Mouse (Mus musculus) right cerebral cortex, postnatal 25 days (tissue): ENCODE results near the gene Gm17662.

Experiments
- DNase-seq: peaks from one replicate; pipeline ENCODE4 v3.0.0; 2022

The Gm17662 gene

GRCm38 (mm10) chr4:104857029-104857428 lies at the start of gene Gm17662:
TSS of gene Gm17662 (plus strand) at chr4:104857329.
- DNase-seq: no peak

GRCm38 (mm10) chr4:104810710-104811286 lies 46.3 kb upstream of the Gm17662 start:
- DNase-seq: no peak

DNA sequence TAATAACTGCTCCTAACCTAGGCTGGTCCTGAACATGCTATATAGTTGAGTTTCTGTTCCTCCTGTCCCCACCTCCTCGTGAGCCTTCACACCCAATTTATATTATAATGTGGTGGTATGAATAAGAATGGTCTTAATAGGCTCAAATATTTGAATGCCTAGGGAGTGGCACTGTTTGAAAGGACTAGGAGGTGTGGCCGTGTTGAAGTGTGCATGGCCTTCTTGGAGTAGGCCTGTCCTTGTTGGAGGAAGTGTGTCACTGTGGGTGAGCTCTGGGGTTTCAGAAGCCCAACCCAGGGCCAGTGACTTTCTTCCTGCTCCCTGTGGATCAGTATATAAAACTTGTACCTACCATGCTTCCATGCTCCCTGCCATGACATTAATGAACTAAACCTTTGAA lies 43.5 kb upstream of the Gm17662 start:
- no peak for DNase-seq

GRCm38 (mm10) chr4:104816519-104817232 lies 40.5 kb upstream of the Gm17662 start:
- DNase-seq: no peak

DNA sequence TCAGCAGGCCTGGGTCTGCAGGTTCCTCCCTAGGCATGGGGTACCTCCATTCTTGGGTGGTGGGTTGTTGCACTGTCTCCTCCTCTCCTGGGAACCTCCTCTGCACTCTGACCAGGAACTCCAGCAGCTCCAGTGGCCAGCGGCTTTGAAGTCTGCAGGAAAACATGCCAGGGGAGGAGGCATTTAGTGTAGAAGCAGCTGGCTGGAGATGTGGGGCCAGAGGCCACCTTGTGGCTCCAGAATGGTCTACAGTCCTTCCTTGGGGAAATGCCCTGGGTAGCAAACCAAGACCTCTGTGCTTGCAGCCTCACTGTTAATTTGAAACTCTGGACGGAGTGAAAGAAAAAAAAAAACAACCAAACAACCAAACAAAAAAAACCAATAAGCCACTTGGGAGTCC lies 39.6 kb upstream of the Gm17662 start:
- no peak for DNase-seq

- DNase-seq: no peak
Observed at GRCm38 (mm10) chr4:104818986-104819385, 38.1 kb upstream of the Gm17662 start.

- no peak for DNase-seq
Observed at GRCm38 (mm10) chr4:104819891-104820290, 37.2 kb upstream of the Gm17662 start.

DNA sequence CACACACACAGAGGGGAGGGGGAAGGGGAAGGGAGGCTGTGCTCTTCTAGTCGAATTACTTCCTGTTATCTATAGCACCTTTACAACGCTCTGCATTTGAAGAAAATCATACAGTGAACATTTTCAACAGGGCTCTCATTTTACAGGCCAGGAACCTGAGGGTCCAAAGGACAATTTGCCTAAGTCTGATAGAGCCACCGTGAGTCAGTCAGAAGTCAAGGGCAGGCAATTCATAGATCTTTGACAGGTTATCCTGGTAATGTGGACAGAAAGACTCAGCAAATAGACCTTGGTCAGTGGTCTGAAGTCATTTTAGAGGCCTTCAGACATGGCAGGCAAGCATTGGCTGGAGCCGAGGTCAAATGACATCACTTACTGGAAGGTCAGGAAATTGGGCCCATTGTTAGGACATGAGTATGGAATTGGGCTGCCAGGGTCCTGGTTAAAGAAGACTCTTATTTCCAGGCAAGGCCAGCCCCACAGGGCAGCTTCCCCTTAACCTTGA lies 33.5 kb upstream of the Gm17662 start:
- DNase-seq: no peak

GRCm38 (mm10) chr4:104824381-104825077 lies 32.6 kb upstream of the Gm17662 start:
- no peak for DNase-seq

DNA sequence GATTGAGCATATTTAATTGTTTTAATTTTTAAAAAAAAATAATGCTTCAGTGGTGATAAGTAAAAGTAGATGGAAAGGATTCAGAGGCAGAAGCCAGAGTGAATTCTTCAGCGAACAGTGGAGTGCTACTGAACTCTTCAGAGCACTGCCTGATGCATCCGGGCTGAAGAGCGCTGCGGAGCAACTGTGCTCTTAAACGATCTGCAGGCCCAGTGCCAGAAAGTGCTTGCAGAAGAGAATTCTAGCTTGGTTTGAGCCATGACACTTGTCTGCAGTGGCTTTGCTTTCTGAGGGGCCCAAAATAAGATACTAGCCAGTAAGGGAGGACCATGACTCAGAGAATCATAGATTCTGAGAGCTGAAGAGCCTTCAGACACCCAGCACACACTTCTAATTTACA lies 28.2 kb upstream of the Gm17662 start:
- DNase-seq: no peak

DNA sequence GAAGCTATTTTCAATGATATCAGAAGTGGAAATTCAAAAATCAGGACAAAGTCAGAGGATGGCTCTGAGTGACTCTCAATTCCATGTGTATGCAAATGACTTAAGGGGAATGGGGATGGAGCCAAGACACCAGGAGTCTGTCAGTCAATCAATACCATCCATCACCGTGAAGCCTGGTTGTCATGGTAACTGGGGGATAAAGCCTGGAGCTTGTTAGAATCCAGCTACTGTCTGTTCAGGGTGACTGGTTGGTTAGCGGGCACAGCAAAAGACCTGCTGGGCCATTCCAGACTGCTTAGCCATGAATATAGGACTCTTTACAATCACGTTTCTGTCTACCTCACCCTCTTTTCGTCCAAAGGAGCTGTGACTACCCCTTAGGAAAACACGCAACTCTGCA lies 22.0 kb upstream of the Gm17662 start:
- no peak for DNase-seq

GRCm38 (mm10) chr4:104838342-104838741 lies 18.8 kb upstream of the Gm17662 start:
- no peak for DNase-seq

- no peak for DNase-seq
Observed at GRCm38 (mm10) chr4:104842204-104842603, 14.9 kb upstream of the Gm17662 start.

GRCm38 (mm10) chr4:104843546-104843945 lies 13.6 kb upstream of the Gm17662 start:
- no peak for DNase-seq

DNA sequence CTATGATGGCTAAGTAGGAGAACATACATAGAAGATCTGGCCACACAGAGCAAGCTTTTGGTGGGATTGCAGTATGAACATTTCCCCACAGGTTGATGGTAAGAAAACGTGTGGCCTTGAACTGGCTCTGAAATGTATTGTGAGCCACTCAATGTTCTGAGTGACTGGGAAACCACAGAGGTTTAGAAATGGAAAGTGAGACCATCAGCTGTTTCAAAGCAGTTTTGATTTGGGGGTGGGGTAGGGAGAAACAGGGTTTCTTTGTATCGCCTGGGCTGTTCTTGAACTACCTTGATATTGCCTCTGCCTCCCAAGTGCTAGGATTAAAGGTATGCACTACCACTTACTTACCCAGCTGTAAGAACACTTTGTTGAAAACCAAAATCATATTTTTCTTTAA lies 1.9 kb upstream of the Gm17662 start:
- no peak for DNase-seq

GRCm38 (mm10) chr4:104857823-104858222 lies 694 bp downstream of the Gm17662 start:
- DNase-seq: no peak

DNA sequence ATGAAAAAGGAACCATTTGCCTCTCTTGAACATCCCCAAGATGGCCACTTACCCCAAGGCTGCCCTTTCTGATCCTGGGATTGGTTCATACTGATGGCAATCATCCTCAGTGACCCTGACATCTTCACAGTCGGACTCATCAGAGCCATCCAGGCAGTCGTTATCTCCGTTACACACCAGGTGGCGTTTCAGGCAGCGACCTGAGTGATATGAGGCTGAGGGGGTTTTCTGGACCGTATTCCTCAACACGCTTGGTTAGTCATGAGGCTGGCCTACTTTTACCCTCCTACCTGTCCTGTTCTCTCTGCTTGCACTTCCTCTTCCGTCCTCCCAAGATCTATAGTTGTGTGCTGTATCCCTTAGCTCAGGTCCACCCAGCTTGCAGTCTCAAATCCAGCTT lies 4.1 kb downstream of the Gm17662 start:
- no peak for DNase-seq

DNA sequence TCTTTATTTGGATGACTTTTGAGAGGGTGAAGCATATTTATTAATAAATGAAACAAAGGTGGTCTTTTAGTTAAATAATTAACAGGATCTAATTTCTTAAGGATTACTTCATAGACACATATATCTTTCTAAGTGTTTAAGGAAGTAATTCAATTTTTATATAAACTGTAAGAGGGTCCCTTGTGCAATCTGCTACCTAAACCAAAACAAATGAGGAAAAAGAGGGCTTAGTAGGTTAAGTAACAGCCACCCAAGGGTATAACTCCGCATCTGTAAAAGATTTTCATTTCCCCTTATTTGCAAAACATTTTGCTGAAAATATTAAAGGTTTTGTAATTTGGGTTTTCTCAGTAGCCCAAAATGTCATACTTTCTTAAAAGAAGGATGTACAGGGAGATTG lies 7.3 kb downstream of the Gm17662 start:
- no peak for DNase-seq

- no peak for DNase-seq
Observed at GRCm38 (mm10) chr4:104869581-104869980, 12.5 kb downstream of the Gm17662 start.

- DNase-seq: no peak
Observed at GRCm38 (mm10) chr4:104870196-104870595, 13.1 kb downstream of the Gm17662 start.

GRCm38 (mm10) chr4:104875832-104876231 lies 18.7 kb downstream of the Gm17662 start:
- no peak for DNase-seq

DNA sequence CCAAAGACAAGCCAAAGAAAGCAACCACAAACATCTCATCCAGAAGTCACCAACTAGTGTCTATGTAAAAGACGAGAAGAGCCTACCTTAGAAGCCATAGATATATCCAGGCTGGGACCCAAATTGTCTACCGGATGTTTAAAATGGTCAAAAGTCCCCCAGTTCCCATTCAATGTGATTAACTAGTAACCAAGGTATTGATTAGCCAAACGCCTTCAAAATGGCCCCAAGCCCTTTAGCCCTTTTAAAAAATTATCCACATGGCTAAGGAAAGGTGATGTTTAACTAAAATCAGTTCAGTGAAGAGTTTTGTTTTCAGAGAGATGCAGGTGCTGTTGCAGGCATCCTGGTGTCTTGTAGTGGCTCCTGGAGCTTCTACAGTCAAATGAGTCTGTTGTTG lies 19.2 kb downstream of the Gm17662 start, which contains the start of gene C8a:
Gene C8a (minus strand): TSS at position 76 of the 400 bp plus-strand sequence.
- DNase-seq: no peak

- no peak for DNase-seq
Observed at GRCm38 (mm10) chr4:104887486-104887885, 30.4 kb downstream of the Gm17662 start.
